Comparison of ENCODE assay signal across 13 mouse cellular contexts in the genomic region with DNA sequence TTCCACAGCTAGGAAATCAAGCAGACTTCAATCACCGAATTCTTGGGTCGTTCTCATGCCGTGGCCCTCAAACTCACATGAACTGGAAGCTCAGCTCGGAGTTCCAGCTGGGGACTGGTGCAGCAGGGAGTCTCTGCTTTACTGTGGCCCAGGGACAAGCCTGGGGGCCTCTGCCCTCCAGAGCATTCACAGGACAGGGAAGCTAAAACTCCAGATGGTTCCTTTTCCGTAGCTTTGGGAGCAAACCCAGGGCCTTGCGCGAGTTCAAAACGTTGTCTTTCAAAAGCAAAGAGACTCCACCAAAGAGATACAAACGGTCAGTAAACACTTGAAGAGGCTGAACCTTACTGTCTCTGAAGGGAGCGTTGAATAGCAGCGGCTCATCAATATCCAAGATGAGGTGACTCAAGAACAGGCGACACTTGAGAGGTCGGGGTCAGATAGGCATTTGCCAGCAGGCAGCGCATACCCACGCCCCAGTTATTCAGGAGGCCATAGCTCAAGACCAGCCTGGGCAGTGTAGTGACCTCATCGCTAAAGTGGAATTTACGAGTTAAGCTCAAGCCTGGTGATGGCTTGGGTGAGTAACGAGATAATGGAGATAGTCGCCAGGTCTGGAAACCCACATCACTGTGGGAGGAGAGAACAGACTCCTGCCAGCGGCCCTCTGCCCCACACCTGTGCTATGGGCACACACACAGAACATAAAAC. TPM values are rescaled to one million over a fixed set of nuclear protein-coding genes. Genes with fewer than 3 reads are reported as not detected.
A peak's percentile ranks its signal among the peaks of the same experiment; 100 is the strongest.
DNase-seq lines count a peak whose midpoint lies in the region; ATAC-seq lines count a peak whose summit lies in the region.
"Had no signal": no experiment of that assay in that cellular context is flagged by ENCODE, and none has a peak within 500 bp of the region (broad histone marks: within the 10 kb centered on the region; RNA-seq: fewer than 3 reads in every experiment).

No protein-coding gene starts in this region.

- peaks cover 34% of the 10 kb centered on the region for H3K4me1 ChIP-seq in hindbrain, embryonic 10.5 days (replicated peaks)
- peaks cover 3% of the 10 kb centered on the region; the same call in 1 of the 2 replicates for H3K4me1 ChIP-seq in hindbrain, embryonic 12.5 days

- H3K36me3 ChIP-seq in hindbrain, embryonic 10.5 days, result peaks cover 11% of the 10 kb centered on the region; the same call in 1 of the 2 replicates
- H3K36me3 ChIP-seq in hindbrain, embryonic 12.5 days, result no peaks in the 10 kb centered on the region
- H3K36me3 ChIP-seq: embryonic facial prominence, embryonic 15.5 days had no signal

- no peaks in the 10 kb centered on the region for H3K9me3 ChIP-seq in hindbrain, embryonic 10.5 days
- no peaks in the 10 kb centered on the region for H3K9me3 ChIP-seq in hindbrain, embryonic 12.5 days (replicated peaks)
- H3K9me3 ChIP-seq: embryonic facial prominence, embryonic 15.5 days; neural tube, embryonic 12.5 days had no signal

- DNase-seq in hindbrain, embryonic 10.5 days (ENCODE audit: low spot score), result no peak
- DNase-seq in testis, postnatal 10 days (ENCODE audit: low spot score), result peak; percentile 31
- DNase-seq in testis, postnatal 14 days (ENCODE audit: low spot score), result no peak
- DNase-seq in left cerebral cortex, postnatal 4 days, result no peak
- no peak for DNase-seq in left cerebral cortex, postnatal 36 days (ENCODE audit: low spot score in 2 of 2)
- DNase-seq: adrenal gland, postnatal 14 days; cerebellum, adult 9-11 months; gastrocnemius, postnatal 10 days; kidney, adult 11 months had no signal

- no peak overlapping the region for H3K9ac ChIP-seq in hindbrain, embryonic 12.5 days
- H3K9ac ChIP-seq: embryonic facial prominence, embryonic 15.5 days; neural tube, embryonic 12.5 days had no signal

- no peak for ATAC-seq in hindbrain, embryonic 12.5 days (ENCODE audit: low FRiP score)
- ATAC-seq in inflammation-experienced regulatory T-cells, adult 6 months, result peak; percentile 3

- H3K4me2 ChIP-seq in hindbrain, embryonic 12.5 days (replicated peaks), result no peak overlapping the region
- H3K4me2 ChIP-seq: embryonic facial prominence, embryonic 15.5 days; neural tube, embryonic 12.5 days had no signal

- no peaks in the 10 kb centered on the region for H3K27me3 ChIP-seq in hindbrain, embryonic 10.5 days (ENCODE audit: insufficient read depth, poor library complexity, severe bottlenecking)
- H3K27me3 ChIP-seq in hindbrain, embryonic 12.5 days, result no peaks in the 10 kb centered on the region
- H3K27me3 ChIP-seq: embryonic facial prominence, embryonic 15.5 days; neural tube, embryonic 12.5 days had no signal

- no peak overlapping the region for H3K4me3 ChIP-seq in hindbrain, embryonic 10.5 days
- no peak overlapping the region for H3K4me3 ChIP-seq in hindbrain, embryonic 12.5 days
- H3K4me3 ChIP-seq: embryonic facial prominence, embryonic 15.5 days; neural tube, embryonic 12.5 days had no signal

- intact Hi-C loops in left cerebral cortex, postnatal 4 days (cut with DNase I), result no loop called here
- intact Hi-C loops in left cerebral cortex, postnatal 36 days (cut with DNase I), result no loop called here

- peak overlapping the region; percentile 60 for H3K27ac ChIP-seq in hindbrain, embryonic 10.5 days
- no peak overlapping the region for H3K27ac ChIP-seq in hindbrain, embryonic 12.5 days
- H3K27ac ChIP-seq: neural tube, embryonic 12.5 days had no signal

- 81% methylated on average over 20 of the region's 20 CpGs for WGBS in hindbrain, embryonic 10.5 days
- WGBS in hindbrain, embryonic 12.5 days, result 84% methylated on average over 20 of the region's 20 CpGs

RNA-seq across cellular contexts. Expression of a gene that starts 5.7 kb away (rescaled TPM):
- polyA plus RNA-seq in hindbrain, embryonic 10.5 days (2016; fragmentation: Nextera tagmentation; extraction: Ambion mirVana), result 1.6 and 1.9 TPM in 2 replicates
- 1.5 and 1.8 TPM in 2 replicates for polyA plus RNA-seq in hindbrain, embryonic 12.5 days (2016; fragmentation: Nextera tagmentation; extraction: Ambion mirVana)
- 10 to 100 TPM; 16.8 to 30.9 (median 17.3) TPM for polyA plus RNA-seq in inflammation-experienced regulatory T-cells, adult 6 months (2017; shearing (Covaris generic))
- total RNA-seq in left cerebral cortex, postnatal 4 days (2021), result 1 to 10 TPM in 1 of 2 experiments, under 1 TPM in 1; 0.84 to 1.4 TPM
- total RNA-seq in left cerebral cortex, postnatal 36 days (2021), result 1 to 10 TPM; 3.1 to 3.5 TPM

RNA-seq across cellular contexts. Expression of a gene that starts 9.2 kb away (rescaled TPM):
- polyA plus RNA-seq in hindbrain, embryonic 10.5 days (2016; fragmentation: Nextera tagmentation; extraction: Ambion mirVana), result 17.9 and 18.4 TPM in 2 replicates
- polyA plus RNA-seq in hindbrain, embryonic 12.5 days (2016; fragmentation: Nextera tagmentation; extraction: Ambion mirVana), result 14.4 TPM in 2 replicates
- polyA plus RNA-seq in inflammation-experienced regulatory T-cells, adult 6 months (2017; shearing (Covaris generic)), result 1 to 10 TPM; 5.7 to 6.7 (median 6.5) TPM
- 1 to 10 TPM; 5.3 to 5.7 TPM for total RNA-seq in left cerebral cortex, postnatal 4 days (2021)
- 1 to 10 TPM; 4.0 to 5.1 TPM for total RNA-seq in left cerebral cortex, postnatal 36 days (2021)

RNA-seq across cellular contexts. Expression of a gene that starts 42.0 kb away (rescaled TPM):
- polyA plus RNA-seq in hindbrain, embryonic 10.5 days (2016; fragmentation: Nextera tagmentation; extraction: Ambion mirVana), result 13.5 and 14.3 TPM in 2 replicates
- 13.1 and 13.6 TPM in 2 replicates for polyA plus RNA-seq in hindbrain, embryonic 12.5 days (2016; fragmentation: Nextera tagmentation; extraction: Ambion mirVana)
- 10 to 100 TPM; 15.2 to 23.5 (median 19.1) TPM for polyA plus RNA-seq in inflammation-experienced regulatory T-cells, adult 6 months (2017; shearing (Covaris generic))
- 10 to 100 TPM; 26.7 to 28.5 TPM for total RNA-seq in left cerebral cortex, postnatal 4 days (2021)
- total RNA-seq in left cerebral cortex, postnatal 36 days (2021), result 10 to 100 TPM; 33.4 to 34.6 TPM

RNA-seq across cellular contexts. Expression of a gene that starts 51.3 kb away (rescaled TPM):
- not detected in 2 replicates for polyA plus RNA-seq in hindbrain, embryonic 10.5 days (2016; fragmentation: Nextera tagmentation; extraction: Ambion mirVana)
- polyA plus RNA-seq in hindbrain, embryonic 12.5 days (2016; fragmentation: Nextera tagmentation; extraction: Ambion mirVana), result not detected in 2 replicates
- polyA plus RNA-seq in inflammation-experienced regulatory T-cells, adult 6 months (2017; shearing (Covaris generic)), result not detected
- not detected for total RNA-seq in left cerebral cortex, postnatal 4 days (2021)
- total RNA-seq in left cerebral cortex, postnatal 36 days (2021), result not detected
- total RNA-seq: adrenal gland, postnatal 14 days; gastrocnemius, postnatal 10 days had no signal
- polyA plus RNA-seq: embryonic facial prominence, embryonic 15.5 days; neural tube, embryonic 12.5 days had no signal
